Mouse (Mus musculus) liver, embryonic 14.5 days (tissue): ENCODE measurements at regions not wholly inside any gene's neighbourhood (a gene's known extent, or its start where the extent isn't known, plus 50 kb on each side); places are given as distances from the start of the nearest gene placed in this dataset.

Experiments
- CTCF ChIP-seq: IDR thresholded peaks from 2 replicates; pipeline ENCODE4 v1.5.1; 2016; ENCODE audit warnings: antibody characterized with exemption, low read depth, control low read depth
- EP300 ChIP-seq: IDR thresholded peaks from 2 replicates; pipeline ENCODE4 v1.6.1; 2016; ENCODE audit warnings: antibody characterized with exemption, low read depth

- TF ChIP-seq CTCF, result no peak
- no peak for TF ChIP-seq EP300
Observed at GRCm38 (mm10) chr19:30380515-30381206, 147.9 kb downstream of the Mbl2 start.
